Mouse (Mus musculus) liver, embryonic 14.5 days (tissue): ENCODE measurements around the gene Car8. TPM values are rescaled to one million over a fixed set of nuclear protein-coding genes. Genes with fewer than 3 reads are reported as not detected.

Experiments
- ATAC-seq: fragments of 200-750 bp; cut with Nextera tagmentation; 2 replicates; pipeline ENCODE4 v1.8.0; 2017; ENCODE audit warnings: moderate number of reproducible peaks, mild to moderate bottlenecking, moderate library complexity; ENCODE audit not compliant: insufficient read depth
- DNase-seq, 3 experiments: peaks; one replicate each; pipeline ENCODE4 v3.0.0-alpha.2; 2012 to 2013; ENCODE audit warnings: low read depth in 3 of 3, low spot score in 3 of 3
- H3K27ac ChIP-seq: fragments of 300-500 bp; sonication (generic); 2 replicates; pipeline ENCODE4 v1.5.1; 2014; ENCODE audit warnings: moderate library complexity, mild to moderate bottlenecking, control low read depth, inconsistent platforms
- H3K27me3 ChIP-seq: fragments of 300-500 bp; sonication (generic); 2 replicates; pipeline ENCODE4 v1.6.1; 2014; ENCODE audit warnings: mild to moderate bottlenecking, low read length, moderate library complexity; ENCODE audit not compliant: control insufficient read depth, insufficient read depth
- H3K36me3 ChIP-seq: fragments of 300-500 bp; sonication (generic); replicated peaks from 2 replicates; pipeline ENCODE4 v1.6.1; 2014; ENCODE audit warnings: low read depth; ENCODE audit not compliant: control insufficient read depth, insufficient read depth
- H3K4me1 ChIP-seq, 2 experiments: fragments of 200-500 bp in 1 of 2; fragments of 300-500 bp in 1 of 2; sonication (generic) in 1 of 2; replicated peaks; 2 replicates each; pipeline ENCODE4 v1.6.1; 2012 to 2014; ENCODE audit warnings: antibody characterized with exemption in 1 of 2, inconsistent platforms in 1 of 2, low read length in 1 of 2; ENCODE audit not compliant: control insufficient read depth in 2 of 2, insufficient read depth in 2 of 2
- H3K4me2 ChIP-seq: fragments of 300-500 bp; sonication (generic); 2 replicates; pipeline ENCODE4 v1.6.1; 2014; ENCODE audit warnings: low read depth, mild to moderate bottlenecking, control low read depth, moderate library complexity
- H3K4me3 ChIP-seq, 2 experiments: fragments of 200-500 bp in 1 of 2; fragments of 300-500 bp in 1 of 2; sonication (generic) in 1 of 2; 2 replicates each; pipeline ENCODE4 v1.5.1; 2012 to 2014; ENCODE audit warnings: low read depth in 2 of 2, low read length in 2 of 2, mild to moderate bottlenecking in 2 of 2, control low read depth in 1 of 2, inconsistent platforms in 1 of 2, moderate library complexity in 1 of 2; ENCODE audit not compliant: insufficient read depth in 1 of 2
- H3K9ac ChIP-seq: fragments of 300-500 bp; sonication (generic); replicated peaks from 2 replicates; pipeline ENCODE4 v1.6.1; 2014; ENCODE audit warnings: mild to moderate bottlenecking, control low read depth, moderate library complexity
- H3K9me3 ChIP-seq: fragments of 300-500 bp; sonication (generic); 2 replicates; pipeline ENCODE4 v1.6.1; 2016; ENCODE audit warnings: low read length, mixed read lengths; ENCODE audit not compliant: control insufficient read depth
- CTCF ChIP-seq: IDR thresholded peaks from 2 replicates; pipeline ENCODE4 v1.5.1; 2016; ENCODE audit warnings: antibody characterized with exemption, low read depth, control low read depth
- EP300 ChIP-seq: IDR thresholded peaks from 2 replicates; pipeline ENCODE4 v1.6.1; 2016; ENCODE audit warnings: antibody characterized with exemption, low read depth
- WGBS: fragments of 180-500 bp; shearing (Covaris S2); extraction: QIAGEN DNeasy Blood & Tissue Kit; methylation state at CpG from one replicate; pipeline ENCODE4 v1.1.7; 2014; ENCODE audit not compliant: insufficient replicate concordance; 5-methylcytosine and 5-hydroxymethylcytosine counted together
- polyA plus RNA-seq, 2 experiments: library from polyadenylated mRNA; depleted of rRNA in 1 of 2; stranded (reverse) in 1 of 2; unstranded in 1 of 2; fragments of >200 nt; fragmentation: Nextera tagmentation in 1 of 2; extraction: Ambion mirVana in 1 of 2; gene quantifications; 2 replicates each; pipeline versions ENCODE4 v1.2.1 to v1.2.3; 2012 to 2014

Car8 gene
- polyA plus RNA-seq, 2 experiments = 1.0 to 2.3 TPM

- no peak for ATAC-seq
- Histone ChIP-seq H3K27ac (no peak overlapping the region), H3K36me3 (no peaks in the 10 kb centered on the region), H3K27me3 (no peaks in the 10 kb centered on the region), H3K4me2 (no peak overlapping the region), H3K4me1 (no peaks in the 10 kb centered on the region), H3K4me3 (no peak overlapping the region), H3K9ac (no peak overlapping the region), H3K9me3 (no peaks in the 10 kb centered on the region)
- TF ChIP-seq EP300 = no peak
- no peak for TF ChIP-seq CTCF
- DNase-seq = no peak
- WGBS = 65% methylated on average over 3 of the region's 3 CpGs
Observed at GRCm38 (mm10) chr4:8245062-8245461, 6.2 kb upstream of the Car8 start.

DNA sequence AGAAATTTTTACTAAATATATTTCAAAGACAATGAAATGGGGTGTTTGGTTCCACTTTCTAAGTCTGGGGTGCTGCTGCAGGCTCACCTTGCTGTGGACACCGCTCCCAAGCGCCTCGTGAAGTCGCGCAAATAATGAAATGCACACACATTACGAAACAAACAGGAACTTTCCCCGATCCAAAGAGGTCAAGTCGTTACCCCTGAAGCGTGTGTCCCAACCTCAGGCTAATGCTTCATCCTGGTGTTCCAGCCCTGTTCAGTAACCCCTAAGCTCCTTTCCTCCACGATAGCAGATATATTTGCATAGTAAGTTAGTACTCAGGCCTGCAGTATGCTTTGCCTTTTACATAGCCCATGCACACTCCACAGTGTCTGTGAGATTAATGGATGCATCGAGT, 858 bp upstream of the Car8 start:
- ATAC-seq (no peak), DNase-seq (no peak)
- no peaks in the 10 kb centered on the region for H3K9me3 ChIP-seq
- WGBS = 56% methylated on average over 11 of the region's 11 CpGs
- H3K4me3 ChIP-seq = no peak overlapping the region
- H3K27me3 ChIP-seq = no peaks in the 10 kb centered on the region
- no peak overlapping the region; the same call in none of the 2 replicates for H3K4me2 ChIP-seq
- no peak overlapping the region for H3K27ac ChIP-seq
- H3K4me1 ChIP-seq = no peaks in the 10 kb centered on the region; a peak in 2 of 4 replicates
- no peak overlapping the region for H3K9ac ChIP-seq
- TF ChIP-seq CTCF = no peak
- TF ChIP-seq EP300 = no peak
- no peaks in the 10 kb centered on the region for H3K36me3 ChIP-seq

- peak overlapping the region; percentile 66 for H3K4me2 ChIP-seq
- no peak for ATAC-seq
- WGBS = 25% methylated on average over 11 of the region's 11 CpGs
- no peak overlapping the region for H3K9ac ChIP-seq
- H3K36me3 ChIP-seq = no peaks in the 10 kb centered on the region
- H3K27ac ChIP-seq = no peak overlapping the region
- DNase-seq = no peak
- H3K9me3 ChIP-seq = no peaks in the 10 kb centered on the region
- peak overlapping the region; percentile 59 to 71 for H3K4me3 ChIP-seq
- H3K27me3 ChIP-seq = no peaks in the 10 kb centered on the region
- TF ChIP-seq EP300 = no peak
- no peak for TF ChIP-seq CTCF
- H3K4me1 ChIP-seq = no peaks in the 10 kb centered on the region; a peak in 2 of 4 replicates
Observed at GRCm38 (mm10) chr4:8239306-8239670, 447 bp upstream of the Car8 start.

DNA sequence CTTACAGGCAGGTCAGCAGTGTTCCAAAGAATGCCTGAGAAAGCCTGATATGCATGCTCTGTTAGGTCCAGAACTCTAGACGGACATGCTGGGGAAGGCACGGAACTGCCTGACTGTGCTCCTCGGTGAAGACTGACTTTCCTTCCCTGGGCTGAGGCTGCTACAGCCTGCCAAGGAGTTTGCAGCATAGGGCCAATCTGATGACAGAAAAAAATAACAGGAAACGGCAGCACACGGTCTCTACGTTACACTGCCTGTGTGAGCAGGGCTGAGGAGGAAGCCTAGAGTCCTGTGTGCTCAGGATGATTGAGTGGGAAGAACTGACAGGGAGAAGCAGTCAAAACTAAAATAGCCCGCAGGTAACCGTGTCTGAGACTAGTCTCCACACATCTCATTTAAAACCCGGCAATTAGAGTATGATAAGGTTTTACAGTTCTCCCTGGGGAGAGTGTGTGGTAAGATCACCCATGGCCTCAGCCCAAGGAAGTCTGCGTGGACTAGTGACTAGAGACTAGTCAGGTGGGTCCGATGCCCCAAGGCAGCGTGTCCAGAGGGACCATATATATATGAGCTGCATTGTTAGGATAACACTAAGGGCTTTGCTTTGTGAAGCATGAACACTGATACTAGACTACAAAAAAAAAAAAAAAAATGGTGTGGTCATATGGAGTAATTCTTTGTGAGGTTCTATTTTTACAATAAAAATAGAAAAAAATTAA, 6.3 kb downstream of the Car8 start:
- ATAC-seq (no peak), DNase-seq (no peak)
- Histone ChIP-seq H3K4me2 (no peak overlapping the region), H3K9me3 (no peaks in the 10 kb centered on the region), H3K27me3 (no peaks in the 10 kb centered on the region), H3K36me3 (no peaks in the 10 kb centered on the region), H3K27ac (no peak overlapping the region), H3K4me3 (no peak overlapping the region), H3K4me1 (0 out of 4 replicates have a peak, but pooled peaks cover 0 to 3% of the 10 kb centered on the region in 2 experiments), H3K9ac (no peak overlapping the region)
- 16% methylated on average over 12 of the region's 12 CpGs for WGBS
- no peak for TF ChIP-seq EP300
- TF ChIP-seq CTCF = no peak

GRCm38 (mm10) chr4:8231291-8231871, 7.5 kb downstream of the Car8 start:
- Histone ChIP-seq H3K27ac (no peak overlapping the region), H3K36me3 (no peaks in the 10 kb centered on the region), H3K4me2 (no peak overlapping the region), H3K4me3 (no peak overlapping the region), H3K9me3 (no peaks in the 10 kb centered on the region), H3K9ac (no peak overlapping the region), H3K4me1 (0 out of 4 replicates have a peak, but pooled peaks cover 0 to 3% of the 10 kb centered on the region in 2 experiments), H3K27me3 (no peaks in the 10 kb centered on the region)
- 65% methylated on average over 5 of the region's 5 CpGs for WGBS
- DNase-seq (no peak), ATAC-seq (no peak)
- no peak for TF ChIP-seq EP300
- TF ChIP-seq CTCF = no peak
